Mouse (Mus musculus) cerebellum, postnatal 10 days (tissue): ENCODE results near the gene Smr2.
"Not testable (repeated sequence)": the region's sequence is repeated elsewhere in the genome, so short reads cannot be mapped to it uniquely, and the experiment has no call there.

Experiments used
- DNase-seq, 2 experiments: peaks; one replicate each; pipeline ENCODE4 v3.0.0; 2021; ENCODE audit warnings: mixed read lengths in 2 of 2

Gene Smr2

DNA sequence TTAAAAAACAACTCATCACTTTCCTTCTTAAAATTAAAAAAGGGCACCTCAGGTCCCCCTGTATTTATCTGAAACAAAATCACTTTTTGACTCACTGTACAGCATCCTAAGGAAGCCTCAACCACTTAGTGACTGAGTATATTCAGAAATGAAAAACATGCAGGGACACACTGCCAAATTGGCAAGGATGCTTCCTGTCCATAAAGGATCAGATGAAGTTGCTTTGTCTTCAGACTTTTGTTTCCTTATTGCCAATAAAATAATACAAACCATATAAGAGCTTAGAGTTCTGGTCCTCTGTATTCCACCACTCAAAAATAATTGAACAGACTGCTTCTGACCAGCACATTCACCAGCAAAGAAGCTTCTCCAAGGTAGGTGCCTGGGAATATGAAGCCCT, at the start of gene Smr2:
Gene Smr2 (plus strand): TSS at position 301 of the 400 bp plus-strand sequence.
- not testable (repeated sequence) for DNase-seq

DNA sequence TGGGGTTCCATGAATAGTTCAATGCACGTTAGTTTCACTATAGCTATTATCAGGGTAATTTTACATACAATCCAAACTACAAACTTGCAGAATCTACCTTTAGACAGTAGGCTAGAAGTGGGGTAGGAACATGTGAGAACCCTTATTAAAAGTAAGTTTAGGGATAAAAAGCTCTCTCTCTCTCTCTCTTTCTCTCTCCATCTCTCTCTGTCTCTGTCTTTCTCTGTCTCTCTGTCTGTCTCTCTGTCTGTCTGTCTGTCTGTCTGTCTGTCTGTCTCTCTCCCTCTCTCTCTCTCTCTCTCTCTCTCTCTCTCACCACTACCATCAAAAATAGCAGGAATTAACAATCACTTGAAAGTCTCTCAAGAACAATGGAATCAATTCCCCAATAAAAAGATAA, 25.1 kb downstream of the Smr2 start, which contains the start of gene Gm11116:
Gene Gm11116 (minus strand): TSS at position 101 of the 400 bp plus-strand sequence.
- DNase-seq, result no peak

DNA sequence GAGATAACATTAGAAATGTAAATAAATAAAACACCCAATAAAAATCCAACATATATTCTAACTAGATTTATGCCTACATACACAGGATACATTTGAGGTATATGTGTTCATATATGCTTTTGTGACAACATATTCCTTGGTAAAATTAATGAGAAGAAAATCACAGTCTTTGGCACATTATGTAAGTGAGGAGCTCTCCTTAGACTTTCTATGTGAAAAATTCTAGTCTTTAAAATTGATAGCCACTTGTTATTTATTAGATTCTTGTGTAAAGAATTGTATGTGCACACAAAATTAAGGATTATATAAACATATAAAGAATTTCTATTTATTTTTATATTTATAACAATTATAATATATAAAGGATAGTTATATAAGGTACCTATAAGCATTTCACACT, 67.6 kb downstream of the Smr2 start, which contains the start of gene Gm11115:
Gene Gm11115 (minus strand): TSS at position 101 of the 400 bp plus-strand sequence.
- no peak for DNase-seq
